Mouse (Mus musculus) kidney, adult 2 months (tissue): Measurements from ENCODE around the gene Itfg1.

Experiments
- CTCF ChIP-seq: fragments of 200-500 bp; conservative IDR thresholded peaks from 2 replicates; pipeline ENCODE4 v1.5.1; 2011; ENCODE audit warnings: low read depth, mild to moderate bottlenecking, control low read depth, low read length, moderate library complexity, mixed read lengths; ENCODE audit not compliant: insufficient read depth, insufficient read length
- POLR2A ChIP-seq: fragments of 200-500 bp; IDR thresholded peaks from one replicate; pipeline ENCODE4 v1.6.1; 2011; ENCODE audit warnings: low read depth, low read length, control low read depth

DNA sequence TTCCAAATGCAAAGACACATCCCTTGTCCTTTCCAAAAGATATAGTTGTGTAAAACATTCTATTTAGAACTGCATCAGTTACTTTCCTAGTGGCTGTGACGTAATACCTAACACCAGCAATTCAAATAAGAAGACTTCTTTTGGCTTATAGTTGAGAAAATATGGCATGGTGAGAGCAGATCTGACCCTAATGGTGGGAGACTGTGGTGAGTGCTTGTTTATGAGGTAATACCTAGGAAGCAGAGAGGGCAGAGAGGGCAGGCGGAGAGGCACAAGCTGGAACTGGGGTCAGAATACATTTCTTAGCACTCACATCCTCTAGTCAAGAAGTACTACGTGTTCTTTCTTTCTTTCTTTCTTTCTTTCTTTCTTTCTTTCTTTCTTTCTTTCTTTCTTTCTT, 52.4 kb downstream of the Itfg1 start:
- TF ChIP-seq POLR2A (no peak), CTCF (no peak)
